In genomic region chr3:129065457-129066364, GRCm38 (mm10) we compare ENCODE assay signal across 7 mouse cellular contexts.
A peak's percentile ranks its signal among the peaks of the same experiment; 100 is the strongest.
DNase-seq lines count a peak whose midpoint lies in the region; ATAC-seq and TF ChIP-seq lines count a peak whose summit lies in the region.

No protein-coding gene starts in this region.

- no peak for TF ChIP-seq CTCF in lung, embryonic 14.5 days (IDR thresholded peaks at IDR 0.05; ENCODE audit: low read depth)
- TF ChIP-seq CTCF in lung, adult 2 months (IDR thresholded peaks at IDR 0.05; ENCODE audit: insufficient read depth, low read length), result no peak
- no peak for TF ChIP-seq CTCF in hindbrain, postnatal 0 days (IDR thresholded peaks at IDR 0.05; ENCODE audit: low read depth)

- H3K4me3 ChIP-seq in lung, embryonic 14.5 days (ENCODE audit: low read depth, low read length), result no peak overlapping the region
- H3K4me3 ChIP-seq in lung, adult 2 months (replicated peaks; ENCODE audit: extremely low read depth, low read depth, low read length), result no peak overlapping the region
- peak overlapping the region; percentile 8; the same call in 1 of the 2 replicates for H3K4me3 ChIP-seq in forebrain, embryonic 11.5 days (ENCODE audit: low read depth, low read length)
- H3K4me3 ChIP-seq in hindbrain, postnatal 0 days (ENCODE audit: low read length), result peak overlapping the region; percentile 22

- H3K9ac ChIP-seq in lung, embryonic 14.5 days, result no peak overlapping the region
- no peak overlapping the region for H3K9ac ChIP-seq in forebrain, embryonic 11.5 days (ENCODE audit: low read length)
- H3K9ac ChIP-seq in hindbrain, postnatal 0 days (replicated peaks; ENCODE audit: low read length), result peak overlapping the region; percentile 19; the same call in 1 of the 2 replicates

- ATAC-seq in lung, embryonic 14.5 days (ENCODE audit: insufficient read depth), result peak; percentile 87
- ATAC-seq in forebrain, embryonic 11.5 days (replicated peaks; ENCODE audit: low FRiP score), result peak; percentile 73
- peak; percentile 80 for ATAC-seq in hindbrain, postnatal 0 days

- H3K4me2 ChIP-seq in lung, embryonic 14.5 days, result peak overlapping the region; percentile 47
- peak overlapping the region; percentile 41; the same call in 1 of the 2 replicates for H3K4me2 ChIP-seq in forebrain, embryonic 11.5 days (ENCODE audit: low read depth, low read length, severe bottlenecking)
- peak overlapping the region; percentile 54 for H3K4me2 ChIP-seq in hindbrain, postnatal 0 days (ENCODE audit: low read depth, low read length)

- H3K9me3 ChIP-seq in lung, embryonic 14.5 days (ENCODE audit: low read depth, low read length), result no peaks in the 10 kb centered on the region
- H3K9me3 ChIP-seq in forebrain, embryonic 11.5 days (ENCODE audit: control insufficient read depth, low read length), result no peaks in the 10 kb centered on the region
- H3K9me3 ChIP-seq in hindbrain, postnatal 0 days (ENCODE audit: low read length), result no peaks in the 10 kb centered on the region

- no peaks in the 10 kb centered on the region for H3K36me3 ChIP-seq in lung, embryonic 14.5 days (ENCODE audit: insufficient read depth)
- H3K36me3 ChIP-seq in forebrain, embryonic 11.5 days (ENCODE audit: control insufficient read depth, insufficient read depth, low read length), result no peaks in the 10 kb centered on the region
- H3K36me3 ChIP-seq in hindbrain, postnatal 0 days (ENCODE audit: insufficient read depth, low read length), result no peaks in the 10 kb centered on the region

- H3K27me3 ChIP-seq in lung, embryonic 14.5 days (ENCODE audit: insufficient read depth, low read length), result no peaks in the 10 kb centered on the region
- H3K27me3 ChIP-seq in forebrain, embryonic 11.5 days (ENCODE audit: control insufficient read depth, insufficient read depth, low read length), result no peaks in the 10 kb centered on the region
- H3K27me3 ChIP-seq in hindbrain, postnatal 0 days (ENCODE audit: insufficient read depth, low read length), result no peaks in the 10 kb centered on the region

- H3K4me1 ChIP-seq in lung, embryonic 14.5 days (ENCODE audit: insufficient read depth), result peaks cover 3% of the 10 kb centered on the region; the same call in 1 of the 2 replicates
- no peaks in the 10 kb centered on the region for H3K4me1 ChIP-seq in lung, adult 2 months (ENCODE audit: control insufficient read depth, insufficient read depth, low read length)
- peaks cover 2% of the 10 kb centered on the region; the same call in 1 of the 2 replicates for H3K4me1 ChIP-seq in forebrain, embryonic 11.5 days (replicated peaks; ENCODE audit: control insufficient read depth, insufficient read depth, low read length)
- H3K4me1 ChIP-seq in hindbrain, postnatal 0 days (ENCODE audit: insufficient read depth, low read length), result no peaks in the 10 kb centered on the region; the same call in 1 of the 2 replicates

- TF ChIP-seq POLR2A in lung, adult 2 months (IDR thresholded peaks at IDR 0.05; ENCODE audit: borderline replicate concordance, extremely low read depth, low read depth, low read length), result no peak

- no peak overlapping the region for H3K27ac ChIP-seq in lung, embryonic 14.5 days (ENCODE audit: low read depth)
- H3K27ac ChIP-seq in forebrain, embryonic 11.5 days (ENCODE audit: low read depth, low read length), result no peak overlapping the region
- H3K27ac ChIP-seq in hindbrain, postnatal 0 days, result no peak overlapping the region

- DNase-seq in lung, embryonic 14.5 days, result peak; percentile 84
- DNase-seq in lung, adult 2 months, result no peak
- DNase-seq in forebrain, embryonic 11.5 days (ENCODE audit: low spot score), result peak; percentile 63
- DNase-seq in hindbrain, postnatal 0 days (ENCODE audit: low spot score), result peak; percentile 74
- DNase-seq in retina, embryonic 14.5 days (ENCODE audit: low spot score), result peak; percentile 63
- no peak for DNase-seq in spleen, postnatal 10 days (ENCODE audit: low spot score in 2 of 2)
- no peak for DNase-seq in layer of hippocampus, adult 18-20 months (ENCODE audit: low spot score in 2 of 2)

- WGBS in lung, embryonic 14.5 days, result 22% methylated on average over 19 of the region's 19 CpGs
- WGBS in lung, adult 2 months, result 27% methylated on average over 19 of the region's 19 CpGs
- 12% methylated on average over 19 of the region's 19 CpGs for WGBS in forebrain, embryonic 11.5 days
- WGBS in hindbrain, postnatal 0 days, result 7% methylated on average over 19 of the region's 19 CpGs

Comparison
In these comparisons a context has a peak if more than half of its experiments do, and no peak if none do; other contexts are left out.
1. DNase-seq: peak in lung, embryonic 14.5 days (single experiment), forebrain, embryonic 11.5 days (single experiment), hindbrain, postnatal 0 days (single experiment) and retina, embryonic 14.5 days (single experiment); none in lung, adult 2 months (single experiment), spleen, postnatal 10 days (0 of 2) and layer of hippocampus, adult 18-20 months (0 of 2).
2. H3K4me3 ChIP-seq: peak in forebrain, embryonic 11.5 days (single experiment) and hindbrain, postnatal 0 days (single experiment); none in lung, embryonic 14.5 days (single experiment) and lung, adult 2 months (single experiment).
3. Peak in every context shown above with its lines, with median percentiles within 50 percentile points of each other: ATAC-seq and H3K4me2 ChIP-seq.